Mouse (Mus musculus): ENCODE measurements at regions not wholly inside any gene's neighbourhood (a gene's known extent, or its start where the extent isn't known, plus 50 kb on each side); places are given as distances from the start of the nearest gene placed in this dataset.

GRCm38 (mm10) chr6:58752496-58752895 lies 78.8 kb upstream of the Herc3 start:
- no peak for DNase-seq (ENCODE audit: low read depth, low spot score)

DNA sequence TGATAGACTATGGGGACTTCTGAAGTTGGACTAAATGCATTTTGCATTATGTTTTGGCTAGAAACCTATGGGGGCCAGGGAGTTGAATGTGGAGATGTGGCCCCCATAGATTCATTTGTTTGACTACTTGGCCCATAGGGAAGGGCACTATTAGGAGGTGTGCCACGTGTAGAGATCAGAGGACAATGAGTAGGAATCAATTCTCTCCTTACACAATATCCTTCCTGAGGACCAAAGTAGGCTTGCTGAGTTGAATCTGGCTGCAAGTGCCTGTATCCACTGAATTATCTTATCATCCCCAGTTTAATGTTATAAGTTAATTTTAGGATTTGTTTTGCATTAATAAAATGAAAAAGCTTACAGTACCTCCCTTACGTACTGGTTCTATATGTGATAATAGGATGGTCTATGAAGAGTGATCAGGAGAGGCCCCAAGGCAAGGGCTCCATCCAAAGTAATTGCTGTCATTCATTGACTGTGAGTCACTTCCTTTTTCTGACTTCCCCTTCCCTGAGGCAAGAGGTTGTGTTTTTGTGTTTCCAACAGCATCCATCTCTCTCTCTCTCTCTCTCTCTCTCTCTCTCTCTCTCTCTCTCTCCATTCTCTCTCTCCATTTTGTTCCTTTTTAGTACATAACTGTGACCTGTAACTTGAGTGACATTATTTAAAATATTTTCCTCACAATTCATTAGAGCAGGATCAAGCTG lies 74.8 kb upstream of the Herc3 start:
- DNase-seq (ENCODE audit: low read depth, low spot score), result no peak

- DNase-seq (ENCODE audit: low read depth, low spot score), result no peak
Measured at GRCm38 (mm10) chr6:58757339-58757738, 73.9 kb upstream of the Herc3 start.

DNA sequence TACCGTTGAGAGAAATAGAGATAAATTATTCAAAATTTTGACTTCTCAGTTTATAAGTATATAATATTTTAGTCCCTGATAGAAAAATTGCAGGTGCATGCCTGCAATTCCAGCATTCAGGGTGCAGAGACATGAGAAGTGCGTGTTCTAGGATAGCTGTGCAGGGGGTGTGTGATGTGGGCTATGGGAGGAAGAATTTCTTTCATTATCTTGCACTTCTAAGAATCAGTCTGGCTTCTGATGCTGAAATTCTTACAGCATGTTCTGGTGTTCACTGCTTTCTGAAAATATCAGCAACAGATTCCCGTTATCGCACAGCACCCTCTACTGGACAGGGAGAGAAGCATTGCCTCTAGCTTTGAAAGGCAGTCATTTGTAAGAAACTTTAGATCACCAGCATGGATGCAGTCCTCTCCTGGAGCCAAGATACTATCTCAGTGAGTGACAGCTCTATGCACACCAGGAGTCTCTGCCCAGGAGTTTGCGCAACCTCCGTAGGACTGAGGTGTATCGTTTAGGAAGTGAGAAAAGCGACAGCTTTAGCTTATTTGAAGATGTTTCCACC lies 60.5 kb upstream of the Herc3 start:
- DNase-seq (ENCODE audit: low read depth, low spot score), result peak; percentile 61

DNA sequence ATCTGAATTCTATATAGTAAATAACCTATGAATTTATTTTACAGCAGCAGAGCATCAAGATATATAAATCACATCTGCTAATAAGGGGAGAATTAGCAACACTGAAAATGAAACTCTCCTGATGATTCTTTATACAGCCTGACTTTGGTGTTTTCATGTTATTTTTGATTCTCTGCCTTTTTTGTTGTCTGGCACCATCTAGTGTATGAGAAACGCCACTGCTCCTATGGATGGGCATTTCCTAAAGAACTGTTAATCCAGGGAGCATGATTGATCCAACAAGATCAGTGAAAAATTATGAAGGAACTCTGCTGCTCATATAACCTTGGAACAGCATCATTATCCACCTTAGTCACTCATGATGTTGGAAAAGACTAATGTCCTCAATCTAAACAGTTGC lies 59.3 kb upstream of the Herc3 start:
- peak; percentile 2 for DNase-seq (ENCODE audit: low read depth, low spot score)

Measured in CD4-positive helper T cell, adult 2 months (primary cell).